Mouse (Mus musculus): Measurements from ENCODE around the gene Tut1.

DNA sequence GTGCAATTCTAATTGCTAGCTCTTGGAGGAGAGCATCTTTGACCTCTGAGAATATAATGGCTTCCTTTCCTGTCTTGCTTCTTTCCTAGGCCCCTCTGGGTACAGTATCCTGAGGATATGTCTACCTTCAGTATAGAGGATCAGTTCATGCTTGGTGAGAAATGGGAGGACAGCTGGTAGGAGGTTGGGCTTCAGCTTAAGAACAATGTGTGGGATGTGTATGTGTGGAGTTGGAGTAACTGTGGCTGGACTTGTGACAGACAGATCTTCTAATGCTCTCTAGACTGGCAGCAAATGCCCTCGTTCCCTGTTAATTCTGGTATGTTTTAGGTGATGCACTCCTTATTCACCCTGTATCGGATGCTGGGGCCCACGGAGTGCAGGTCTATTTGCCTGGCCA, 39.4 kb upstream of the Tut1 start:
- TF ChIP-seq TCF12 (IDR thresholded peaks at IDR 0.05; ENCODE audit: insufficient read depth, poor library complexity, severe bottlenecking) (no peak), SRF (IDR thresholded peaks at IDR 0.05; ENCODE audit: control insufficient read depth, insufficient read length, low read depth) (no peak)
